Mouse (Mus musculus): ENCODE measurements at regions not wholly inside any gene's neighbourhood (a gene's known extent, or its start where the extent isn't known, plus 50 kb on each side); places are given as distances from the start of the nearest gene placed in this dataset.
A peak's percentile ranks its signal among the peaks of the same experiment; 100 is the strongest.

DNA sequence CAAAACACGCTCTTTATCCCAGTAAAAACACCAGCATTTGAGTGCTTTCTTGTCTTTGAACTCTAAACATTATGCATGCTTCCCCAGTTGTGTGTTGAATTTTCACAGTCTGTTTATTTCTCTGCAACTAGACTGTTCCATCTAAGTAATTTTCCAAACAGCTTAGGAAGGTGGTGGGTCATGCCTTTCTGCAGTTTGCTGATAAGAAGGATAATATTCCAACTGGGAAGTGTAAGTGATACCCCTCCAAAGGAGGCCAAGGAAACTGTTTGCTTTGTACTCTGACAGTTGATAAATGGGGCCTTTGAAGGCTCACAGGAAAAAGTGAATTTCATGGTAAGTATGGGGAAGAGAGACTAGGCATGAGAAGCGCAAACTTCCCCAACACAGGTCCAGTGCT lies 1354.4 kb downstream of the Gsdmc2 start:
- Histone ChIP-seq H3K4me2 (replicated peaks) (no peak overlapping the region), H3K36me3 (no peaks in the 10 kb centered on the region), H3K27ac (replicated peaks) (no peak overlapping the region), H3K27me3 (no peaks in the 10 kb centered on the region), H3K9me3 (no peaks in the 10 kb centered on the region), H3K4me1 (no peaks in the 10 kb centered on the region), H3K4me3 (no peak overlapping the region), H3K9ac (replicated peaks) (no peak overlapping the region)
- ATAC-seq (replicated peaks): no peak
- WGBS: 88% methylated on average over 2 of the region's 2 CpGs

DNA sequence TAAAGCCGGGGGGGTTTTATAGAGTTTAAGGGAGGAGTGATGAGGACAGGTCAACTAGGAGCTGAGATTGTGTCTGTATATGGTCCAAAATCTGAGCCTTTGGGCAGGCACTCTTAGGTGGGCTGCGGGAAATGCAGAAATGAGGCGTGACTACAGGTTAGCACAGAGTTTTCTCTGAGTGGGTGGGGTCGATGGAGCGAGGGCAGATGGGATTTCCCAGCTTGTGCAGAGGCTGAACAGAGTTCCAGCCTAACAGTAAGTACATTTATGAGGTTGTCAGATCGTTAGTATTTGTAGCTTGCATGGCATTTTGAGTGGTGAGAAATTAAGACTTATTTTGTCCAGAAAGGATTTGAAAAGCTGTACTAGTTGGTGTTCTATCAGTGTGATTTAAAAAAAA lies 1358.4 kb downstream of the Gsdmc2 start:
- ATAC-seq (replicated peaks): no peak
- 76% methylated on average over 6 of the region's 6 CpGs for WGBS
- H3K4me1 ChIP-seq: no peaks in the 10 kb centered on the region

GRCm38 (mm10) chr15:62484350-62484749 lies 1360.6 kb downstream of the Gsdmc2 start:
- no peak overlapping the region for H3K27ac ChIP-seq (replicated peaks)
- H3K9me3 ChIP-seq: no peaks in the 10 kb centered on the region
- no peak overlapping the region for H3K4me2 ChIP-seq (replicated peaks)
- H3K9ac ChIP-seq (replicated peaks): no peak overlapping the region
- H3K4me1 ChIP-seq: no peaks in the 10 kb centered on the region
- no peak overlapping the region for H3K4me3 ChIP-seq
- no peak for ATAC-seq (replicated peaks)
- H3K36me3 ChIP-seq: no peaks in the 10 kb centered on the region
- WGBS: 97% methylated on average over 3 of the region's 3 CpGs
- no peaks in the 10 kb centered on the region for H3K27me3 ChIP-seq

More for the DNA sequence above, 1358.4 kb downstream of the Gsdmc2 start:
- no peak overlapping the region for H3K4me2 ChIP-seq (replicated peaks)
- no peak overlapping the region for H3K27ac ChIP-seq (replicated peaks)
- no peaks in the 10 kb centered on the region for H3K9me3 ChIP-seq
- H3K9ac ChIP-seq (replicated peaks): no peak overlapping the region
- H3K36me3 ChIP-seq: no peaks in the 10 kb centered on the region
- no peaks in the 10 kb centered on the region for H3K27me3 ChIP-seq
- no peak overlapping the region for H3K4me3 ChIP-seq

DNA sequence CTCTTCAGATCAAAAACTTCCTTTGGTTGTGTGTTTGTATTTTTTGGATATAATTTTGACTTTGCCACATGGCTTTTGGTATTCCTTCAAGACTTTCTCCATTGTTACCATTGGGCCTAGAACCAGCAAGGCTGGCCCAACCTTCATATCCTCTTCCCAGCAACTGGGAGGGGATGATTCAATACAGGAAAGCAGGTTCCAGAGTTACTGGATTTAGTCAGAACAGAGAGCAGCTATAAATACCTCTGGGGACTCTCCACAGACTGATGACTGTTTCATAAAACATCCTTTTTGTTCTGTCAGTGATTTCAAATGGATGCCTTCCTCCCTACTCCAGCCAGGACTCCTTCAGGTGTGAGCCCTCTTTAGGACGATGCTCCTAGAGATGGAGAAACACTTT lies 1361.4 kb downstream of the Gsdmc2 start:
- H3K4me3 ChIP-seq: no peak overlapping the region
- WGBS: 88% methylated on average over 1 of the region's 1 CpGs
- H3K4me1 ChIP-seq: no peaks in the 10 kb centered on the region
- no peaks in the 10 kb centered on the region for H3K9me3 ChIP-seq
- no peaks in the 10 kb centered on the region for H3K36me3 ChIP-seq
- no peak overlapping the region for H3K4me2 ChIP-seq (replicated peaks)
- no peak overlapping the region for H3K9ac ChIP-seq (replicated peaks)
- ATAC-seq (replicated peaks): no peak
- no peaks in the 10 kb centered on the region for H3K27me3 ChIP-seq
- H3K27ac ChIP-seq (replicated peaks): no peak overlapping the region

GRCm38 (mm10) chr15:62482357-62482756 lies 1362.6 kb downstream of the Gsdmc2 start:
- Histone ChIP-seq H3K4me1 (no peaks in the 10 kb centered on the region), H3K9me3 (no peaks in the 10 kb centered on the region), H3K4me3 (no peak overlapping the region), H3K4me2 (replicated peaks) (no peak overlapping the region), H3K36me3 (no peaks in the 10 kb centered on the region), H3K9ac (replicated peaks) (no peak overlapping the region), H3K27ac (replicated peaks) (no peak overlapping the region), H3K27me3 (no peaks in the 10 kb centered on the region)
- no peak for ATAC-seq (replicated peaks)
- whole genome bisulfite sequencing: 83% methylated on average over 7 of the region's 7 CpGs

GRCm38 (mm10) chr15:62477779-62478178 lies 1367.2 kb downstream of the Gsdmc2 start:
- Histone ChIP-seq H3K9me3 (no peaks in the 10 kb centered on the region), H3K27me3 (no peaks in the 10 kb centered on the region), H3K36me3 (no peaks in the 10 kb centered on the region), H3K9ac (replicated peaks) (no peak overlapping the region), H3K4me2 (replicated peaks) (no peak overlapping the region), H3K4me1 (no peaks in the 10 kb centered on the region), H3K4me3 (no peak overlapping the region), H3K27ac (replicated peaks) (no peak overlapping the region)
- no peak for ATAC-seq (replicated peaks)
- 88% methylated on average over 2 of the region's 2 CpGs for WGBS

DNA sequence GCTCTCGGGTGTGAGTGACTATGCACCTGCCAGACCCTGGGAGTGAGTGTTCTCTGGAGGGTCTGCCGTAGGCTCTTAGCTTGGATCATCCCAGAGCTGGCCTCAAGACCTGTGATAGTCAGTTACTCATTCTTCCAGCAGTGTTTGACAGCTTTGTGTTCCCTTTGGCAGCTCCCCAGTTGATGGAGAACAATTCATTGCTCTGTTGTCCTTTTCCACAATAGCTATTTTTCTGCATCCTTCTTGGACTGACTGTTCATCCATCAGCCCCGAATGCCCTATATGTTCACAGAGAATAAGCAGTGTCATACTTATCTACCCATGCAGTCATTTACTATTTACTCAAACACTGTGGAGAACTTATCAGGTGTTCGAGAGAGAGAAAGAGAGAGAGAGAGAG lies 1368.5 kb downstream of the Gsdmc2 start:
- no peaks in the 10 kb centered on the region for H3K36me3 ChIP-seq
- WGBS: 83% methylated on average over 4 of the region's 4 CpGs
- no peak for ATAC-seq (replicated peaks)
- H3K4me2 ChIP-seq (replicated peaks): no peak overlapping the region
- H3K4me1 ChIP-seq: no peaks in the 10 kb centered on the region
- no peaks in the 10 kb centered on the region for H3K9me3 ChIP-seq
- H3K9ac ChIP-seq (replicated peaks): no peak overlapping the region
- no peak overlapping the region for H3K27ac ChIP-seq (replicated peaks)
- H3K27me3 ChIP-seq: no peaks in the 10 kb centered on the region
- H3K4me3 ChIP-seq: no peak overlapping the region

GRCm38 (mm10) chr15:62470683-62471331 lies 1374.2 kb downstream of the Gsdmc2 start:
- Histone ChIP-seq H3K27ac (replicated peaks) (no peak overlapping the region), H3K4me1 (no peaks in the 10 kb centered on the region), H3K27me3 (no peaks in the 10 kb centered on the region), H3K9me3 (no peaks in the 10 kb centered on the region), H3K4me2 (replicated peaks) (no peak overlapping the region), H3K36me3 (no peaks in the 10 kb centered on the region), H3K9ac (replicated peaks) (no peak overlapping the region), H3K4me3 (no peak overlapping the region)
- WGBS: 29% methylated on average over 7 of the region's 7 CpGs
- ATAC-seq (replicated peaks): no peak

- Histone ChIP-seq H3K27ac (replicated peaks) (no peak overlapping the region), H3K4me3 (no peak overlapping the region), H3K4me2 (replicated peaks) (no peak overlapping the region), H3K27me3 (no peaks in the 10 kb centered on the region), H3K9me3 (no peaks in the 10 kb centered on the region), H3K4me1 (peaks cover 6% of the 10 kb centered on the region), H3K9ac (replicated peaks) (no peak overlapping the region), H3K36me3 (no peaks in the 10 kb centered on the region)
- ATAC-seq (replicated peaks): no peak
- WGBS: 60% methylated on average over 3 of the region's 3 CpGs
Observed at GRCm38 (mm10) chr15:62468076-62468475, 1376.9 kb downstream of the Gsdmc2 start.

DNA sequence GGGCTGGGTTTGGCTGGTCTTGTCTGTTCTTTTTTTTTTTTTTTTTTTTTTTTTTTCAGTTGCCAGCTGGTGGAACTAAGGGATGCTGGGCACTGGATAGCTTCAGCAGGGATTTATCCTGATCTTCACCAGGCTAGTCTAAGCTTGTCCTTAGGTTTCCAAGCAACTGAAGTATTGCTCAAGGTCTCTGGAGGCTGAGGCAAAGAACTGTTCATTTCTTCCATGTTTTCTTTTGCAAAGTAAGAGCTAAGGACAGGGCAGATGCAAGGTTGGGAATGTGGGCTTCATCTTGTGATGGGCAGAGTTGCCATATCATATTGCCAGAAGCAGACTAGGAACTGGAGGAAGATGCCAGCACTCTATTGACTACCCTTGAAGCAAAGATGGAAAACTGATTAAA lies 1378.1 kb downstream of the Gsdmc2 start:
- no peaks in the 10 kb centered on the region for H3K9me3 ChIP-seq
- H3K27ac ChIP-seq (replicated peaks): no peak overlapping the region
- no peak for ATAC-seq (replicated peaks)
- H3K27me3 ChIP-seq: no peaks in the 10 kb centered on the region
- H3K4me2 ChIP-seq (replicated peaks): no peak overlapping the region
- no peak overlapping the region for H3K9ac ChIP-seq (replicated peaks)
- no peak overlapping the region for H3K4me3 ChIP-seq
- peaks cover 15% of the 10 kb centered on the region for H3K4me1 ChIP-seq
- H3K36me3 ChIP-seq: no peaks in the 10 kb centered on the region

- Histone ChIP-seq H3K27me3 (no peaks in the 10 kb centered on the region), H3K4me2 (replicated peaks) (no peak overlapping the region), H3K4me1 (peaks cover 15% of the 10 kb centered on the region), H3K9me3 (no peaks in the 10 kb centered on the region), H3K36me3 (no peaks in the 10 kb centered on the region), H3K9ac (replicated peaks) (no peak overlapping the region), H3K4me3 (no peak overlapping the region), H3K27ac (replicated peaks) (no peak overlapping the region)
- WGBS: 77% methylated on average over 6 of the region's 6 CpGs
- ATAC-seq (replicated peaks): no peak; the same call in 1 of the 2 replicates
Observed at GRCm38 (mm10) chr15:62465026-62465839, 1379.7 kb downstream of the Gsdmc2 start.

GRCm38 (mm10) chr15:62462698-62463097 lies 1382.3 kb downstream of the Gsdmc2 start:
- H3K4me3 ChIP-seq: no peak overlapping the region
- H3K4me1 ChIP-seq: peaks cover 15% of the 10 kb centered on the region
- H3K9ac ChIP-seq (replicated peaks): no peak overlapping the region
- H3K4me2 ChIP-seq (replicated peaks): no peak overlapping the region
- H3K9me3 ChIP-seq: no peaks in the 10 kb centered on the region
- ATAC-seq (replicated peaks): peak; percentile 94
- H3K27ac ChIP-seq (replicated peaks): peak overlapping the region; percentile 77
- H3K27me3 ChIP-seq: no peaks in the 10 kb centered on the region
- WGBS: 13% methylated on average over 3 of the region's 3 CpGs
- no peaks in the 10 kb centered on the region for H3K36me3 ChIP-seq

All from forebrain, embryonic 15.5 days (tissue).